Mouse (Mus musculus) testis, adult 2 months (tissue): ENCODE measurements around the gene Slc46a2. TPM values are rescaled to one million over a fixed set of nuclear protein-coding genes. Genes with fewer than 3 reads are reported as not detected.

Experiments used
- H3K27ac ChIP-seq: fragments of 200-500 bp; 2 replicates; pipeline ENCODE4 v1.5.1; 2012; ENCODE audit warnings: low read depth, low read length; ENCODE audit not compliant: control insufficient read depth, insufficient read depth
- H3K27me3 ChIP-seq: fragments of 200-500 bp; 2 replicates; pipeline ENCODE4 v1.6.1; 2012; ENCODE audit warnings: mild to moderate bottlenecking, low read length, moderate library complexity; ENCODE audit not compliant: control insufficient read depth, insufficient read depth
- H3K36me3 ChIP-seq: fragments of 200-500 bp; 2 replicates; pipeline ENCODE4 v1.6.1; 2012; ENCODE audit warnings: mild to moderate bottlenecking, low read length; ENCODE audit not compliant: control insufficient read depth, insufficient read depth
- H3K4me1 ChIP-seq: fragments of 200-500 bp; 2 replicates; pipeline ENCODE4 v1.6.1; 2012; ENCODE audit warnings: low read length; ENCODE audit not compliant: control insufficient read depth, insufficient read depth
- H3K4me3 ChIP-seq: fragments of 200-500 bp; 2 replicates; pipeline ENCODE4 v1.5.1; 2012; ENCODE audit warnings: low read depth, mild to moderate bottlenecking, low read length, moderate library complexity, mixed read lengths; ENCODE audit not compliant: control insufficient read depth
- CTCF ChIP-seq: fragments of 200-500 bp; IDR thresholded peaks from 2 replicates; pipeline ENCODE4 v1.5.1; 2012; ENCODE audit warnings: low read depth, mild to moderate bottlenecking, inconsistent platforms, low read length, moderate library complexity; ENCODE audit not compliant: control insufficient read depth, insufficient read depth, insufficient replicate concordance
- POLR2A ChIP-seq: fragments of 200-500 bp; IDR thresholded peaks from 2 replicates; pipeline ENCODE4 v1.6.1; 2012; ENCODE audit warnings: low read depth, mild to moderate bottlenecking, inconsistent platforms, low read length, moderate library complexity; ENCODE audit not compliant: control insufficient read depth
- polyA plus RNA-seq: library from polyadenylated mRNA; depleted of rRNA; stranded (reverse); fragments of >200 nt; gene quantifications from 2 replicates; pipeline ENCODE4 v1.2.3, GENCODE M21; 2012; rRNA removed

The Slc46a2 gene
- 0.04 and 0.94 TPM in 2 replicates for polyA plus RNA-seq

DNA sequence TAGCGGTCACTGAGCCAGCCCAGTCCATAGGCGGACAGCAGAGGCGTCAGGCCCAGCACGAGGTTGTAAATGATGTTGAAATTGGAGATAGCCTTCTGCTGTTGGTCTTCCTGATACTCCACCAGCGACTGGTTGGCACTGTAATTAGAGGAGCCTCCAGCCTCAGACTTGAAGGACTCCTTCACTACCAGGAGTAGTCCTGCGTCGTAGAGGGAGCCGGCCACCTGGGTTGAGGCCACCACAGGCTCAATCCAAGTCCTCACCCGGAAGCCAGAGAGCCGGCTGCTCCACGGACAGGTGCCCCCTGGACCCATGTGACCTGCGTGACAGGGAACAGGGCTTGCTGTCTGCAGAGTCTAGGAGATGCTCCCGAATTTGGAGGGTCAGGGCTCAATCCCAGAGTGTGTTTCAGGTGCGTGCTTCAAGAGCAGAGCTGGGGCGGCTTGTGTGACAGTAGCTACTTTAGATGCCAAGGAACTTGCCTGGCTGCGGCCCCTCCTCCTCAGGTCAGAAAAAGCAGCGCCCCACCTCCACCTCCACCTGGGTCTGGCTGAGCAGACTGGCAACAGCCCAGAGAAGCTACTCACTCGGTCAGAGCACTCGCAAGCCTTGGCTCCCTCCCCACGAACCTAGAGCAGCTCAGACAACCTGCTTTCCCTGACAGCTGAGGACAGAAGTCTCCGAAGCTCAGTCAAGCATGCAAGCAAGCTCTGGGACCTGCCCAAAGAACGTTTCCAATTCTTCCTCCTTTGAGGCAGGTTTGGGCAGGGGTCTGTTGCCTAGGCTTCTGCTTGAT lies at the start of gene Slc46a2:
Gene Slc46a2 (minus strand): TSS at position 449 of the 796 bp plus-strand sequence.
- Histone ChIP-seq H3K4me1 (peaks cover 9% of the 10 kb centered on the region; the same call in 1 of the 2 replicates), H3K4me3 (peak within 1 kb of the TSS; percentile 20), H3K36me3 (no peaks in the 10 kb centered on the region), H3K27me3 (no peaks in the 10 kb centered on the region), H3K27ac (no peak within 1 kb of the TSS)
- TF ChIP-seq POLR2A: no peak
- no peak for TF ChIP-seq CTCF

DNA sequence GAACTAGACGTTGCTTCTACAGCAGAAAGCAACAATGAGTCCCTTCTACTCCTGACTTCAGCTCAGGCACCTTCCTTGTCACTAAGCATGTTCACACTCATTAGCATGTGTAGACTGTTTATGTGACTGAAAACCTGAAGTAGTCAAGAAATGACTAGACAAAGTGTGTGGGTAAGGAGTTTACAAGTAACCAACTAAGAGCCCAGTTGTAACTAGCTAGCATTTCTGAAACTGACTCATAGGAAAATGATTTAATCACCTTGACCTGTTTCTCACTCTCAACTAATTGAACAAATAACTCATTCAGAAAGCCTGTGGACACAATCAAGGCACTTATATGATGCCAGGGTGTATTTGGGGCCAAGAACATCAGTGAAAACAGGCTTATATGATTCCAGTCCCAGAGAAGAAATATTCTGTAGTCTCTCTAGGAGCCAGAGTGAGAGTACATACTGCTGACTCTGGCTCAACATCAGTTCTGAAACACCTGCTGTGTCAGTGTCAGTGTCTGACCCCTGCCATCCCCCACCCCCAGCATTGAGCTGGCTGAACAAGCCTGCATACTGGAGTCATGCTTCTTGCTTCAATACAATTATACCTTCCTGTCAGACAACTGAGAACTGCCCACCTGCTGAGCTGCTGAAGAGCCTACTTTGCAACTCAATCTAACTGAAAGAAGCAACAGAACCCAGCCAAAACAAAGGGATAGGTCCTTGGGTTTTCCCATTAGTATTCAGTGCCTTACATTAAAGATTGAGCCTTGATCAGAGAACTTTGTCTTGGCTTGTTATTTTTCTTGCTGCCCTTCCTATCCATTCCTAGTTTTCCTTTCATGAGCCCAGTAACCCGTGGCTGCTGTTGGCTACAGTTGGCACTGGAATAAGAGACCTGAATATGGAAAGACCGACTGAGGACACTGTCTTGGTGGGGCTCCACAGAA lies 48.8 kb upstream of the Slc46a2 start, which contains the start of gene Mup6:
Gene Mup6 (plus strand): TSS at position 890 of the 940 bp plus-strand sequence.
- Histone ChIP-seq H3K4me3 (no peak within 1 kb of the TSS), H3K27ac (no peak within 1 kb of the TSS), H3K36me3 (no peaks in the 10 kb centered on the region), H3K4me1 (no peaks in the 10 kb centered on the region), H3K27me3 (no peaks in the 10 kb centered on the region)
- TF ChIP-seq CTCF: no peak
- no peak for TF ChIP-seq POLR2A

DNA sequence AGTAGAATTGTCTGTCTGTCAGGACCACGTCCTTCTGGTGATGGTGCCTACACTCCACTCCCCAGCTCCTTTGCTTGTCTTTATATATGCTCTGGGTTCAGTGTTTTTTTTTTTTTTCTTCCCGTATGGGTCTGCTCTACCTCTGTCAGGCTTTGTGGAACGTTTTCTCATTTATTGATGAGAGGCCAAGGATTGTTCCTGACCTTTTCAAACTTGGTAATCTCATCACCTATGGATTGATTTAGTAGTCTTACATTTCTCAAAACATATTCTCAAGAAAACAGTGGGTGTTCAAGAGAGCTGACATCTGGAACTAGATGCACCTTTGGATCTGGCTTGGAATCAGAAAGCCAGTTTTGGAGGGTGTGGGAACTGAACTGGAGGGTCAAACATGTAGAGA lies 45.8 kb upstream of the Slc46a2 start, which contains the start of gene Mup4:
Gene Mup4 (minus strand): TSS at position 101 of the 400 bp plus-strand sequence.
- no peaks in the 10 kb centered on the region for H3K36me3 ChIP-seq
- no peaks in the 10 kb centered on the region for H3K27me3 ChIP-seq
- no peaks in the 10 kb centered on the region for H3K4me1 ChIP-seq
- no peak within 1 kb of the TSS for H3K27ac ChIP-seq
- TF ChIP-seq CTCF: no peak
- no peak for TF ChIP-seq POLR2A
- H3K4me3 ChIP-seq: no peak within 1 kb of the TSS

DNA sequence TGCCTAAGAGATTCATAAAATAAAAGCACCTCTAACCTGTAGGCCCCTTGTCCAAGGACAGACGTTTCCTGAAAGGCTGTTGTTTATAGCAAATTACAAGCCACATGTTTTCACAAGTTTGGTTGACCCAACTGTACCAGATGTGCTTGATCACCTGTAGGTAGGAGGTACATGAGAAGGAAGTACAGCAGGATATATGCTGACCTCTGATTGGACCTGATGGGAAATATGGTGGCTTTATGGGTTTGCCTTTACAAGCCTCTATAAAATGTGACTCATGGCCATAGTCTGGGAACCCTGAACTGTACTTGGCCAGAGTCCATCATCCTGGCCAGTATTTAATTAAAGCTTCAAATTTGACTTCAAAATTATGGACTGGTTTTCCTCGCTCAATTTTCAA lies 22.7 kb upstream of the Slc46a2 start:
- Histone ChIP-seq H3K27me3 (no peaks in the 10 kb centered on the region), H3K36me3 (no peaks in the 10 kb centered on the region), H3K4me3 (no peak overlapping the region), H3K4me1 (no peaks in the 10 kb centered on the region), H3K27ac (no peak overlapping the region)
- TF ChIP-seq POLR2A: no peak
- no peak for TF ChIP-seq CTCF

DNA sequence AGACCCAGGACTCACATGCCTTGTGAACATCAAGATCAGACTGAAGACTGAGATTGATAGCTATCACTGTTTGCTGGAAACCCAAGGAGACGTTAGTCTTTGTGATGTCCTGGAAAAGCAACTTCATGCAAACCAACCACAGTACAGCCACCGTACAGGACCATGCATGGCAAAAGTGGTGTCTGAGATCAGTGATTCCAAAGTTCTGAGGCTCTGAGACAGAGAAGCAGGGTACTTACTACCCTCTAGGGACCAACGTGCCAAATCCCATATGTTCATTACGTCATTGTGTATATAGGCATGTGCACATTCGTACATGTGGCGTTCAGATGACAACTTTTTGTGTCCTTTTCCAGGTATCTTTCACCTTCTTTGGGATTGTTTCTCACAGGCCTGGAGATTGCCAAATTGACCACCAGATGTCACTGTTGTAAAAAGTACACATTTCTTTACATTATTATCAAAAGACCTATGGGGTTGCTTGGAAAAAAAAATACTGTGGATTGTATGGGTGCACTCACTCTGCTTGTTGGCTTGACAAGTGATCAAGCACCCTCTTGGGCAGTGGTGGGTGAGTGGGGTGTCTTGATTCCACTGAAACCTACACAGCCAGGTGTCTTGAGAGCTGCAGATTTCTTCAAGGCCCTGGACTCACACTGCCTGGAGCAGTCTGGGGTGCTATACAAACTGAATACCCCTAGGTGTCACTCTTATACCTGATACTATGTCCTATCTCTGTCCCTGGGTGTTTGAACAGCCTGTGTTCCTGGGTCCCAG lies 17.8 kb upstream of the Slc46a2 start:
- Histone ChIP-seq H3K27me3 (no peaks in the 10 kb centered on the region), H3K4me1 (no peaks in the 10 kb centered on the region), H3K27ac (no peak overlapping the region), H3K36me3 (no peaks in the 10 kb centered on the region), H3K4me3 (no peak overlapping the region)
- TF ChIP-seq POLR2A (no peak), CTCF (no peak)

DNA sequence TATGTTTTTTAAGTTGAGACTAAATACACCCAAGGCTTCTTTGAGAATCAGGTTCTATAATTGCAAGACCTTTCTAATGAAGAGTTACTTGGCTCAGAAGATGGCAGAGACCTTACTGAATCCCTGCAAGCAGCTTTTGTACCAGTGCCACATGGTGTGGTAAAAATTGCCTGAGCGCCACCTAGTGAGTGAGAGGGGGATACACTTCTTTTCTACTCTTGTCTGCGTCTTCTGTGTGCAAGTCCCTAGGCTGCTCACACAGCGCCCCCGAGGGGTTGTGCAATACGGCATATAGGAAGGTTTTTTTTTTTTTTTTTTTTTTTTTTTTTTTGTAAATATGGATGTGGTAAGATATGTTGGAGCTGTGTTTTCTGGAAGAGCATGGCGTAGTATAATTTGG lies 13.5 kb upstream of the Slc46a2 start:
- Histone ChIP-seq H3K4me3 (no peak overlapping the region), H3K27me3 (no peaks in the 10 kb centered on the region), H3K36me3 (no peaks in the 10 kb centered on the region), H3K4me1 (no peaks in the 10 kb centered on the region), H3K27ac (no peak overlapping the region)
- TF ChIP-seq CTCF (peak; percentile 44; the same call in 1 of the 2 replicates), POLR2A (no peak)
